Mouse (Mus musculus) stomach, postnatal 0 days (tissue): ENCODE measurements at regions not wholly inside any gene's neighbourhood (a gene's known extent, or its start where the extent isn't known, plus 50 kb on each side); places are given as distances from the start of the nearest gene placed in this dataset.
A peak's percentile ranks its signal among the peaks of the same experiment; 100 is the strongest.

Source experiments
- ATAC-seq: fragments of 200-750 bp; cut with Nextera tagmentation; 2 replicates; pipeline ENCODE4 v1.8.0; 2017; ENCODE audit not compliant: low FRiP score, low TSS enrichment
- DNase-seq: peaks from one replicate; pipeline ENCODE4 v3.0.0-alpha.2; 2016; ENCODE audit warnings: low spot score
- H3K27ac ChIP-seq: fragments of 300-500 bp; sonication (generic); replicated peaks from 2 replicates; pipeline ENCODE4 v1.5.1; 2014; ENCODE audit warnings: mild to moderate bottlenecking, control low read depth
- H3K27me3 ChIP-seq: fragments of 300-500 bp; sonication (generic); 2 replicates; pipeline ENCODE4 v1.6.1; 2014; ENCODE audit warnings: low read length; ENCODE audit not compliant: control insufficient read depth, insufficient read depth
- H3K36me3 ChIP-seq: fragments of 300-500 bp; sonication (generic); 2 replicates; pipeline ENCODE4 v1.6.1; 2014; ENCODE audit warnings: low read length, mixed read lengths; ENCODE audit not compliant: control insufficient read depth, insufficient read depth
- H3K4me1 ChIP-seq: fragments of 300-500 bp; sonication (generic); replicated peaks from 2 replicates; pipeline ENCODE4 v1.6.1; 2014; ENCODE audit warnings: antibody characterized with exemption; ENCODE audit not compliant: control insufficient read depth, insufficient read depth
- H3K4me2 ChIP-seq: fragments of 300-500 bp; sonication (generic); replicated peaks from 2 replicates; pipeline ENCODE4 v1.6.1; 2014; ENCODE audit warnings: low read depth, mild to moderate bottlenecking, control low read depth, moderate library complexity
- H3K4me3 ChIP-seq: fragments of 300-500 bp; sonication (generic); 2 replicates; pipeline ENCODE4 v1.5.1; 2014; ENCODE audit warnings: low read depth, low read length, control low read depth
- H3K9ac ChIP-seq: fragments of 300-500 bp; sonication (generic); 2 replicates; pipeline ENCODE4 v1.6.1; 2014; ENCODE audit warnings: mild to moderate bottlenecking, low read length, control low read depth, mixed read lengths
- H3K9me3 ChIP-seq: fragments of 300-500 bp; sonication (generic); 2 replicates; pipeline ENCODE4 v1.6.1; 2016; ENCODE audit warnings: low read length; ENCODE audit not compliant: control insufficient read depth
- CTCF ChIP-seq: IDR thresholded peaks from 2 replicates; pipeline ENCODE4 v1.5.1; 2016; ENCODE audit warnings: antibody characterized with exemption, low read depth, mild to moderate bottlenecking, moderate library complexity
- EP300 ChIP-seq: optimal IDR thresholded peaks from 2 replicates; pipeline ENCODE3; 2016; ENCODE audit warnings: antibody characterized with exemption
- whole genome bisulfite sequencing: fragments of 180-500 bp; shearing (Covaris S2); extraction: QIAGEN DNeasy Blood & Tissue Kit; methylation state at CpG from one replicate; pipeline ENCODE4 v1.1.7; 2014; 5-methylcytosine and 5-hydroxymethylcytosine counted together

DNA sequence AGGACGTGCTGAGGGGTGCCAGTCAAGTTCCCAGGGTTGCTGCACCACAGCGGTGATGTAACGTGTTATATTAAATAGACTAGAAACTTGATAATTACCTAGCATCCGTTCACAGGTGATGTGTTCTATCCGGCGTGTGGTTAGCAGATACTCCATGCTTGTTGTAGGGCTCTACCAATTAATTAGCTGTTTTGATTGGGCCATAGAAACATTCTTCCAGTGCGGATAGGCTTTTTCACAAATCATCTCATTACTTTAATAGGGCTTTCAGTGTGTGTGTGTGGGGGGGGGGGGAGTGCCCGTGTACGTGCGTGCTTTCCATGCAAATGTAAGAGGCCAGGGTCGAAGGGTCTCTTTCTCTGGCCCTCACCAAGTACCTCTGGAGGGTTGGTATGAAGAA, 110.6 kb downstream of the Kctd15 start:
- Histone ChIP-seq H3K4me1 (no peaks in the 10 kb centered on the region), H3K9me3 (no peaks in the 10 kb centered on the region), H3K4me3 (no peak overlapping the region), H3K27ac (no peak overlapping the region), H3K36me3 (no peaks in the 10 kb centered on the region), H3K9ac (no peak overlapping the region), H3K27me3 (no peaks in the 10 kb centered on the region), H3K4me2 (no peak overlapping the region)
- no peak for TF ChIP-seq EP300
- no peak for TF ChIP-seq CTCF
- WGBS: 87% methylated on average over 11 of the region's 11 CpGs
- DNase-seq (no peak), ATAC-seq (no peak)

DNA sequence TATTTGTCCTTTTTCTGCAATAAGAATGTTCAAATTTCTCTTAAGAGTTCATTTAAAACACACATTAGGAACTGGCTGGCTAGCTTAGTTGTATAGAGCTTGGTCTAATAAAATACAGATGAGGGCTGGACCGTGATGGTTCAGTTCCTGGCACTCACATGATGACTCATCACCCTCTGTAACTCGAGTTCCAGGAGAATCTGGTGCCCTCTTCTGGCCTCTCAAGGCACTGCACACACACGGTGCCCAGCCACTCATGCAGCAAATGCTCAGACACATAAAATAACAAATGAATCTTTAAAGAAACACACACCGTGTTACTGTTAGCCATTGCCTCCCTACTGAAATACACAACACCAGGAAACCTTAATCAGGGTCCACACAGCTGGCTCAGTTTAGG, 114.6 kb downstream of the Kctd15 start:
- Histone ChIP-seq H3K36me3 (no peaks in the 10 kb centered on the region), H3K4me1 (no peaks in the 10 kb centered on the region), H3K27ac (no peak overlapping the region), H3K9me3 (no peaks in the 10 kb centered on the region), H3K4me3 (no peak overlapping the region), H3K9ac (no peak overlapping the region), H3K27me3 (no peaks in the 10 kb centered on the region), H3K4me2 (no peak overlapping the region)
- 76% methylated on average over 4 of the region's 4 CpGs for WGBS
- no peak for TF ChIP-seq EP300
- peak; percentile 50 for TF ChIP-seq CTCF
- ATAC-seq: no peak
- DNase-seq: no peak

DNA sequence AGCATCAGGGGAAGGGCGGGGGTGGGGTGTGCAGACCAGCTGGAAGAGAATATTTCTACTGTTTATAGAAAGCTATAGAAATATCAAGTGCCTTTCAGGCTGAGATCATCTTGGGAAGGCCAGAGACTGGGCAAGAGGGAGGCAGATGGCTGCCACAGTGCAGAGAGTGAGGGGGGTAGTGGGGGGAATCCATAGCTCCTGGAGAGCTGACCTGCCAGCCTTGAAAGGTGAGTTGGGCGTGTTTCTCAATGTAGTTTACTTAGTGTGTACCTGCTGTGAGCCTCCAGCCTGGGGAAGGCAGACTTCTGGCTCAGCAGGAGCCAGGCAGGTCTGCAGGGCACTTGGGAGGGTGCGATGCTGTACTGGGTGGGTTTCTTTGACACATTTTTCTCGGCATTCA, 115.5 kb downstream of the Kctd15 start:
- Histone ChIP-seq H3K27me3 (no peaks in the 10 kb centered on the region), H3K27ac (no peak overlapping the region), H3K9me3 (no peaks in the 10 kb centered on the region), H3K36me3 (no peaks in the 10 kb centered on the region), H3K4me1 (no peaks in the 10 kb centered on the region), H3K4me2 (no peak overlapping the region), H3K4me3 (no peak overlapping the region), H3K9ac (no peak overlapping the region)
- no peak for TF ChIP-seq EP300
- no peak for TF ChIP-seq CTCF
- DNase-seq (no peak), ATAC-seq (peak; percentile 35; the same call in 1 of the 2 replicates)
- WGBS: 30% methylated on average over 4 of the region's 4 CpGs

DNA sequence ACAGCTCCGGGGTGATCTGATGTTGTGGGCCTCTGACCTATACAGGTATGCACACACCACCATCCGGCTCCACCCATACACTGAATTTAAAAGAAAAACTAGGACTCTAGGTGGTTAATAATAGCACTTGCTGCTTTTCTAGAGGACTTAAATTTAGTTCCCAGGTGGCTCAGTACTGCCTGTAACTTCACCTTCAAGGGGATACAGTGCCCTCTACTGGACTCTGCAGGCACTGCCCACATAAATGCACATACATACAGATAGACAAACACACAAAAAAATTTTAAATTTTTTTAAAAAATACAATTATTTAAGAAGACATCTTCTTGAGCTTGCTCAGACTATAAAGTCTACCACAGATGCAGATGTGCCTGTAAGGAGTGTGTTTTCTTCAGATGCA, 116.7 kb downstream of the Kctd15 start:
- H3K4me2 ChIP-seq: no peak overlapping the region
- DNase-seq (no peak), ATAC-seq (no peak)
- H3K9ac ChIP-seq: no peak overlapping the region
- no peaks in the 10 kb centered on the region for H3K36me3 ChIP-seq
- TF ChIP-seq CTCF (no peak), EP300 (no peak)
- WGBS: 89% methylated on average over 2 of the region's 2 CpGs
- H3K4me1 ChIP-seq: no peaks in the 10 kb centered on the region
- no peaks in the 10 kb centered on the region for H3K9me3 ChIP-seq
- no peak overlapping the region for H3K27ac ChIP-seq
- no peak overlapping the region for H3K4me3 ChIP-seq
- no peaks in the 10 kb centered on the region for H3K27me3 ChIP-seq

DNA sequence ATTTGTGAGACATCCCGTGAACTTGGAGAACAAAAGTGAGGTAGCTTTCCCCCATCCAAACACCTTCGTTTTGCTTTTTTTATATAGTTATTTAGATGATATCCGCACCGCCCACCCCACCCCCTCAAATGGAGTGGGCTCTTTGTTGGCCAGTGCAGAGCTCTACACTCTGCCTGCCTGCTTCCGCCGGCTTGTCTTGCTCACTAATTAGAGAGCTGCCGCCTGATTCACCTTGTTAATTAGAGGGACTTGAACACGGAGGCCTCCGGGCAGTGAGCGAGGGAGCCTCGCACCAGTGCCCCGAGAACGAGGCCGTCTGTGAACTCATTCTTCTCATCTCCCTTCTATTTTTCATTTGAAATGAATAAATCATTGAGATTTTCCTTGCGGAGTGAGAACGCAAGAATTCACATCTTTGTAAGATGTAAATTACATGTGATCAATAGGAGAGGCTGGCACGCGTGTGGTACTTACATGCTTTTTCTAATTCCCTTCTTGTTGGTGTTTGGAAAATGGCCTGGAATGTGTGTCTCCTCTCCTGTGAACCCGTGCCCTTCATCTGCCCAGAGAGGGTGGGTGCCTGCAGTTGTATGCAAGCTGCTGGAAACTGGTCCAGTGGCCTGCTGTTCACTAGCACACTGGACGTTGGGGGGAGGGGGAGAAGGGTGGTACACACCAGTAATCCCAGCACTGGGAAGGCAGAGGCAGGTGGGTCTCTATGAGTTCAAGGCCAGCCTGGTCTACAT, 118.0 kb downstream of the Kctd15 start:
- Histone ChIP-seq H3K27ac (no peak overlapping the region), H3K9ac (no peak overlapping the region), H3K9me3 (no peaks in the 10 kb centered on the region), H3K4me1 (no peaks in the 10 kb centered on the region), H3K4me2 (no peak overlapping the region), H3K27me3 (no peaks in the 10 kb centered on the region), H3K4me3 (no peak overlapping the region), H3K36me3 (no peaks in the 10 kb centered on the region)
- DNase-seq (no peak), ATAC-seq (no peak)
- TF ChIP-seq EP300 (no peak), CTCF (no peak)
- 88% methylated on average over 20 of the region's 20 CpGs for WGBS

DNA sequence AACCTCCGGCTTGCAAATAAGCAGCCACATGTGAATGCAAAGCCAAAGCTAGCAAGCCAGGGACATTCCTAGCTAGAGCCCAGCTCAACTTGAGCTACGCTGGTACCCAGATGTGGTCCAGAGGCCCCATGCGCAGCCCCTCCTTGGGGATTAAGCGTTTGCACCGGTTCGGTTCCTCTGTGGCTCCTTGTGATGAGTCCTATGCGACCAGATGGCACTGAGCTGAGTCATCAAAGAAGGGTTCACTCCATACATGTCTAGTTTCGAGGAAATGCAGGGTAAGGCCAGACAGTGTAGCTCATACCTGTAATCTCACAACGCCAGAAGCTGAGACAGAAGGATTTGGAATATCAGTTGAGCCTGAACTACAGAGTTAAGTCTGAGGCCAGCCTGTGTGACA, 119.4 kb downstream of the Kctd15 start:
- H3K4me1 ChIP-seq: no peaks in the 10 kb centered on the region
- ATAC-seq (no peak), DNase-seq (no peak)
- H3K9me3 ChIP-seq: no peaks in the 10 kb centered on the region
- H3K36me3 ChIP-seq: no peaks in the 10 kb centered on the region
- WGBS: 71% methylated on average over 9 of the region's 9 CpGs
- no peak overlapping the region for H3K4me2 ChIP-seq
- H3K27ac ChIP-seq: no peak overlapping the region
- TF ChIP-seq CTCF (no peak), EP300 (no peak)
- no peak overlapping the region for H3K9ac ChIP-seq
- no peak overlapping the region for H3K4me3 ChIP-seq
- no peaks in the 10 kb centered on the region for H3K27me3 ChIP-seq
